Mouse (Mus musculus): ENCODE data around the gene Lpcat3. TPM values are rescaled to one million over a fixed set of nuclear protein-coding genes. Genes with fewer than 3 reads are reported as not detected.
A peak's percentile ranks its signal among the peaks of the same experiment; 100 is the strongest.

Lpcat3 gene
- total RNA-seq, 2 experiments from 2014 or later: 14.8 to 18.0 TPM

- DNase-seq: no peak
These were observed 76.5 kb downstream of the Lpcat3 start for GRCm38 (mm10) chr6:124739231-124739796.

GRCm38 (mm10) chr6:124740211-124740887 is 77.5 kb downstream of the Lpcat3 start:
- DNase-seq: peak; percentile 23

- DNase-seq: peak; percentile 88
These were observed 78.3 kb downstream of the Lpcat3 start, which contains the start of gene Grcc10 for GRCm38 (mm10) chr6:124740888-124741761. Grcc10 (minus strand) TSS chr6:124741374.

- DNase-seq: no peak
These were observed 79.0 kb downstream of the Lpcat3 start for GRCm38 (mm10) chr6:124741842-124742241.

- no peak for DNase-seq
These were observed 80.2 kb downstream of the Lpcat3 start for GRCm38 (mm10) chr6:124742839-124743514.

- no peak for DNase-seq
These were observed 80.8 kb downstream of the Lpcat3 start for GRCm38 (mm10) chr6:124743647-124744046.

GRCm38 (mm10) chr6:124744755-124745321 is 82.0 kb downstream of the Lpcat3 start:
- DNase-seq: peak; percentile 49

- peak; percentile 94 for DNase-seq
These were observed 82.9 kb downstream of the Lpcat3 start for GRCm38 (mm10) chr6:124745490-124746295.

- no peak for DNase-seq
These were observed 83.4 kb downstream of the Lpcat3 start for GRCm38 (mm10) chr6:124746296-124746605.

- DNase-seq: no peak
These were observed 84.1 kb downstream of the Lpcat3 start for GRCm38 (mm10) chr6:124746654-124747632.

GRCm38 (mm10) chr6:124750405-124750804 is 87.6 kb downstream of the Lpcat3 start:
- DNase-seq: no peak

- no peak for DNase-seq
These were observed 91.0 kb downstream of the Lpcat3 start for GRCm38 (mm10) chr6:124753861-124754260.

Small RNA genes within 50 kb of the gene (microRNA-seq; reads per million reads assigned to microRNA genes)
- 0.74 to 0.79 reads per million in 2 experiments for gene Mir141 (ENCODE audit: borderline replicate concordance in 2 of 2)
- gene Mir200c (ENCODE audit: borderline replicate concordance in 2 of 2): 8.8 to 14.6 reads per million in 2 experiments

Other genes starting within 250 kb of the Lpcat3 start
- 10 to 100 TPM; 24.6 to 29.0 TPM for gene Pex5, start 248.0 kb upstream of the Lpcat3 start, total RNA-seq (2021)
- under 1 TPM; 0.59 to 0.61 TPM for gene Clstn3, start 198.2 kb upstream of the Lpcat3 start, total RNA-seq (2021)
- 1 to 10 TPM in 1 of 2 experiments, under 1 TPM in 1; 0.41 to 1.1 TPM for gene C1rl, start 169.9 kb upstream of the Lpcat3 start, total RNA-seq (2021)
- gene C1ra, start 150.6 kb upstream of the Lpcat3 start, total RNA-seq (2021): 10 to 100 TPM in 1 of 2 experiments, 1 to 10 TPM in 1; 7.8 to 11.7 TPM
- gene C1s1, start 120.7 kb upstream of the Lpcat3 start, total RNA-seq (2021): 10 to 100 TPM; 16.5 to 20.8 TPM
- 1 to 10 TPM in 1 of 2 experiments, under 1 TPM in 1; 0.72 to 1.3 TPM for gene C1rb, start 92.7 kb upstream of the Lpcat3 start, total RNA-seq (2021)
- gene C1s2, start 26.9 kb upstream of the Lpcat3 start, total RNA-seq (2021): under 1 TPM; 0.20 to 0.51 TPM
- 10 to 100 TPM; 53.8 to 58.9 TPM for gene Emg1, start 49.2 kb downstream of the Lpcat3 start, total RNA-seq (2021)
- gene Phb2, start 49.3 kb downstream of the Lpcat3 start, total RNA-seq (2021): 100 to 1,000 TPM; 157 TPM
- 1 to 10 TPM; 1.5 to 2.2 TPM for gene Ptpn6, start 75.7 kb downstream of the Lpcat3 start, total RNA-seq (2021)
- gene Grcc10, start 78.3 kb downstream of the Lpcat3 start, total RNA-seq (2021): 100 to 1,000 TPM; 163 to 167 TPM
- gene Gm45234, start 93.0 kb downstream of the Lpcat3 start, total RNA-seq (2021): 1 to 10 TPM in 1 of 2 experiments, not detected in 1; 2.2 TPM
- 10 to 100 TPM; 31.8 to 32.4 TPM for gene Atn1, start 93.5 kb downstream of the Lpcat3 start, total RNA-seq (2021)
- gene Eno2, start 106.6 kb downstream of the Lpcat3 start, total RNA-seq (2021): 1 to 10 TPM; 2.1 to 3.0 TPM
- gene Lrrc23, start 116.7 kb downstream of the Lpcat3 start, total RNA-seq (2021): under 1 TPM in 1 of 2 experiments, not detected in 1; 0.18 TPM
- 1 to 10 TPM; 2.7 to 3.2 TPM for gene Spsb2, start 145.6 kb downstream of the Lpcat3 start, total RNA-seq (2021)
- 1,000 to 10,000 TPM; 2,445 to 2,599 TPM for gene Tpi1, start 151.3 kb downstream of the Lpcat3 start, total RNA-seq (2021)
- 10 to 100 TPM; 42.1 to 44.0 TPM for gene Usp5, start 166.5 kb downstream of the Lpcat3 start, total RNA-seq (2021)
- 1 to 10 TPM; 1.2 TPM for gene Cdca3, start 166.5 kb downstream of the Lpcat3 start, total RNA-seq (2021)
- gene Gnb3, start 177.2 kb downstream of the Lpcat3 start, total RNA-seq (2021): 1 to 10 TPM; 1.6 to 1.7 TPM
- 1 to 10 TPM; 8.2 to 9.3 TPM for gene P3h3, start 194.7 kb downstream of the Lpcat3 start, total RNA-seq (2021)
- gene Gpr162, start 201.0 kb downstream of the Lpcat3 start, total RNA-seq (2021): under 1 TPM; 0.23 to 0.32 TPM
- gene Cd4, start 225.2 kb downstream of the Lpcat3 start, total RNA-seq (2021): 1 to 10 TPM in 1 of 2 experiments, not detected in 1; 1.2 TPM
- gene Lag3, start 248.7 kb downstream of the Lpcat3 start, total RNA-seq (2021): under 1 TPM in 1 of 2 experiments, not detected in 1; 0.51 TPM